Mouse (Mus musculus): ENCODE data around the gene Megf8. TPM values are rescaled to one million over a fixed set of nuclear protein-coding genes. Genes with fewer than 3 reads are reported as not detected.

Megf8 gene
- polyA plus RNA-seq, 1 experiment = 41.0 TPM

DNA sequence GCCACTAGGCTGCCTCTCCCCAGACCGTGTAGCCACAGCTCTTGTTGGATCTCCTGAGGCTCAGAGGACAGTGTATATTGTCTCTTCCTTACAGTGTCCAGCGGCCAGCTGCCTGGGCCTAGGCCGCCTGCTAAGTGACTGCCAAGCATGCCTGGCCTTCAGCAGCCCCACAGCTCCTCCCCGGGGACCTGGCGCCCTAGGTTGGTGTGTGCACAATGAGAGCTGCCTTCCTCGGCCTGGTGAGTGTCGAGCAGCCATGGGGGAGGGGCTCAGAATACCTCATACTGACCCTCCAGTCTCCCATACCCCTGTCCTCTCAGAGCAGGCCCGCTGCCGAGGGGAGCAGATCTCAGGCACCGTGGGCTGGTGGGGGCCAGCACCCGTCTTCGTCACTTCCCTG, 17.5 kb downstream of the Megf8 start:
- no peak for TF ChIP-seq MYOD1 (IDR thresholded peaks at IDR 0.05; ENCODE audit: control insufficient read depth in 1 of 3, insufficient read length in 2 of 3, low read depth in 2 of 3)
- TF ChIP-seq MAX (IDR thresholded peaks at IDR 0.05; ENCODE audit: low read depth) = no peak
- TF ChIP-seq TCF12 (IDR thresholded peaks at IDR 0.05; ENCODE audit: insufficient read depth, poor library complexity, severe bottlenecking) = no peak
- TF ChIP-seq MYOG (IDR thresholded peaks at IDR 0.05; ENCODE audit: control insufficient read depth in 1 of 3, insufficient read depth in 1 of 3, insufficient read length in 2 of 3, low read depth in 2 of 3) = no peak
- no peak for TF ChIP-seq CEBPB (IDR thresholded peaks at IDR 0.05; ENCODE audit: insufficient read depth, poor library complexity, severe bottlenecking)
- TF ChIP-seq USF1 (IDR thresholded peaks at IDR 0.05; ENCODE audit: low read depth) = no peak
- Histone ChIP-seq H3K36me3 (ENCODE audit: control insufficient read depth, insufficient read depth) (peaks cover 3% of the 10 kb centered on the region), H3K4me3 (no peak overlapping the region)

DNA sequence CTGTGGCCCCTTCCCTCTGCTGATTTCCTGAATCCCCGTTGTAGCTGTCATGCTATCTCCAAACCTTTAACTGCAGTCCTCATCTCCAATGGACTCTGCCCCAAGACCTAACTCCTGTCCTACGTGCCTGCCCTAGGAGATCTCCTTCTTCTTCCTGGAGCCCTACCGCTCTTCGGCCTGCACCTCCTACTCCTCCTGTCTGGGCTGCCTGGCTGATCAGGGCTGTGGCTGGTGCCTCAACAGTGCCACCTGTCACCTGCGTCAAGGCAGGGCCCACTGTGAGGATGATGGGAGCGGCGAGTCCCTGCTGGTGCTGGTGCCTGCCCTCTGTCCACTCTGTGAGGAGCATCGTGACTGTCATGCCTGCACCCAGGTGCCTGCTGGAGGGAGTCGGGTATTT, 22.4 kb downstream of the Megf8 start:
- H3K27me3 ChIP-seq (ENCODE audit: control insufficient read depth, insufficient read depth, insufficient read length) = no peaks in the 10 kb centered on the region
- no peak overlapping the region for H3ac ChIP-seq (ENCODE audit: control insufficient read depth, insufficient read length)
- H3K36me3 ChIP-seq (ENCODE audit: control insufficient read depth, insufficient read depth) = peaks cover 3% of the 10 kb centered on the region
- no peak overlapping the region for H3K4me3 ChIP-seq
- H3K79me2 ChIP-seq (ENCODE audit: control insufficient read depth, insufficient read depth) = no peaks in the 10 kb centered on the region
- TF ChIP-seq REST (IDR thresholded peaks at IDR 0.05; ENCODE audit: insufficient read depth, insufficient read length) (no peak), TCF12 (IDR thresholded peaks at IDR 0.05; ENCODE audit: insufficient read depth, poor library complexity, severe bottlenecking) (no peak), CEBPB (IDR thresholded peaks at IDR 0.05; ENCODE audit: insufficient read depth, poor library complexity, severe bottlenecking) (no peak), SRF (IDR thresholded peaks at IDR 0.05; ENCODE audit: control insufficient read depth, insufficient read length, low read depth) (no peak), USF1 (IDR thresholded peaks at IDR 0.05; ENCODE audit: low read depth) (no peak), MYOD1 (IDR thresholded peaks at IDR 0.05; ENCODE audit: control insufficient read depth in 1 of 3, insufficient read length in 2 of 3, low read depth in 2 of 3) (no peak), POLR2A (IDR thresholded peaks at IDR 0.05; ENCODE audit: insufficient read length, low read depth) (no peak), POLR2AphosphoS2 (IDR thresholded peaks at IDR 0.05; ENCODE audit: insufficient read length, low read depth) (no peak), TCF3 (IDR thresholded peaks at IDR 0.05; ENCODE audit: insufficient read length, low read depth) (no peak)
- no peak overlapping the region for H3K4me2 ChIP-seq (ENCODE audit: low read depth)

More for the DNA sequence above, 17.5 kb downstream of the Megf8 start:
- Histone ChIP-seq H3K4me2 (ENCODE audit: low read depth) (no peak overlapping the region), H3K27me3 (ENCODE audit: control insufficient read depth, insufficient read depth, insufficient read length) (no peaks in the 10 kb centered on the region), H3ac (ENCODE audit: control insufficient read depth, insufficient read length) (no peak overlapping the region), H3K79me2 (ENCODE audit: control insufficient read depth, insufficient read depth) (no peaks in the 10 kb centered on the region)

DNA sequence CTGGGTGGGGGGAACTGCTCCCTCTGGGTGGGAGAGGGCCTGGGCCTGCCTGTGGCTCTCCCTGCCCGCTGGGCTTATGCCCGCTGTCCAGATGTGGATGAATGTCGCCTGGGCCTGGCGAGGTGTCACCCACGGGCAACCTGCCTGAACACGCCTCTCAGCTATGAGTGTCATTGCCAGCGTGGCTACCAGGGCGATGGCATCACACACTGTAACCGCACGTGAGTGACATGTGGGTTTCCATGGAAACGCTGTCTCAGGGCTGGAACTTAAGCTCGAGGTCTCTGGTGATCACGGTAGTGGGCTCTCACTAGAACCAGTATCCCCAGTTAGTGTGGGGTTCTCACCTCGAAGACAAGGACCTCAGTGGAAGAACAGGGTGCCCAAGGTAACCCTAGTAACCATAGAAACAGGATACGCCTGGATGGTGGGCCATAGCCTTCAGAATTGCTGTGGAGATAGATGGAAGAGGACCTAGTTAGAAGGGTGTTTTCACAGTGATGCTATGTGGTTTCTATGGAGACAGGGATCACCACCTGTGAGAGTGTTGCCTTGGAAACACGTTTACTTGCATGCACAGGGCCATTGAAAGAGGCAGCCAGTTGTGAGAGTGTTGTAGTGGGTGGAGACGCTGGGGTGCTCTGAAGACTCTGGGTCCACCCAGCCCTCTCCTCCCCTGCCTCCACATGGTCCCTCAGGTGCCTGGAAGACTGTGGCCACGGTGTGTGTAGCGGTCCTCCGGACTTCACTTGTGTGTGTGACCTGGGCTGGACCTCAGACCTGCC, 24.2 kb downstream of the Megf8 start:
- H3K4me2 ChIP-seq (ENCODE audit: low read depth) = no peak overlapping the region
- no peak overlapping the region for H3ac ChIP-seq (ENCODE audit: control insufficient read depth, insufficient read length)
- TF ChIP-seq MYOG (IDR thresholded peaks at IDR 0.05; ENCODE audit: control insufficient read depth in 1 of 3, insufficient read depth in 1 of 3, insufficient read length in 2 of 3, low read depth in 2 of 3) = no peak
- no peak for TF ChIP-seq POLR2A (IDR thresholded peaks at IDR 0.05; ENCODE audit: insufficient read length, low read depth)
- TF ChIP-seq POLR2AphosphoS2 (IDR thresholded peaks at IDR 0.05; ENCODE audit: insufficient read length, low read depth) = no peak
- TF ChIP-seq REST (IDR thresholded peaks at IDR 0.05; ENCODE audit: insufficient read depth, insufficient read length) = no peak
- TF ChIP-seq MAX (IDR thresholded peaks at IDR 0.05; ENCODE audit: low read depth) = no peak
- TF ChIP-seq CEBPB (IDR thresholded peaks at IDR 0.05; ENCODE audit: insufficient read depth, poor library complexity, severe bottlenecking) = no peak
- TF ChIP-seq SRF (IDR thresholded peaks at IDR 0.05; ENCODE audit: control insufficient read depth, insufficient read length, low read depth) = no peak
- TF ChIP-seq TCF12 (IDR thresholded peaks at IDR 0.05; ENCODE audit: insufficient read depth, poor library complexity, severe bottlenecking) = no peak
- no peak for TF ChIP-seq USF1 (IDR thresholded peaks at IDR 0.05; ENCODE audit: low read depth)
- TF ChIP-seq E2F4 (IDR thresholded peaks at IDR 0.05; ENCODE audit: insufficient read depth) = no peak
- TF ChIP-seq MYOD1 (IDR thresholded peaks at IDR 0.05; ENCODE audit: control insufficient read depth in 1 of 3, insufficient read length in 2 of 3, low read depth in 2 of 3) = no peak
- TF ChIP-seq TCF3 (IDR thresholded peaks at IDR 0.05; ENCODE audit: insufficient read length, low read depth) = no peak
- H3K27me3 ChIP-seq (ENCODE audit: control insufficient read depth, insufficient read depth, insufficient read length) = no peaks in the 10 kb centered on the region
- no peak overlapping the region for H3K4me3 ChIP-seq
- no peaks in the 10 kb centered on the region for H3K79me2 ChIP-seq (ENCODE audit: control insufficient read depth, insufficient read depth)
- H3K36me3 ChIP-seq (ENCODE audit: control insufficient read depth, insufficient read depth) = peaks cover 3% of the 10 kb centered on the region

DNA sequence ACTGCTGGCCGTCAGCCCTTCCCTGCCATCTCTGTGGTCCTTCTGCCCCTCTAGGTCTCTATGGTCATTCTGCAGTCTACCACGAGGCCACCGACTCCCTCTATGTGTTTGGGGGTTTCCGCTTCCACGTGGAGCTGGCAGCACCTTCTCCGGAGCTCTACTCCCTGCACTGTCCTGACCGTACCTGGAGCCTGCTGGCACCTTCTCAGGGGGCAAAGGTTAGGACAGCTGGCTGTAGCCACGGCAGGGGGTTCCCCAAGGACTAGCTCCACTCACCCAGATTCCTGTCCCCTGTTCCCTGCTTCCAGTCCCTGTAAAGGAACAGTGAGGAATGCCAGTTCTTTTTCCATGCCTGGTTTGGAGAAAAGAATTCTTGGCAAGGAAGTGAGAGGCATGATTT, 31.9 kb downstream of the Megf8 start:
- Histone ChIP-seq H3ac (ENCODE audit: control insufficient read depth, insufficient read length) (no peak overlapping the region), H3K27me3 (ENCODE audit: control insufficient read depth, insufficient read depth, insufficient read length) (no peaks in the 10 kb centered on the region), H3K4me2 (ENCODE audit: low read depth) (no peak overlapping the region), H3K4me3 (no peak overlapping the region), H3K79me2 (ENCODE audit: control insufficient read depth, insufficient read depth) (no peaks in the 10 kb centered on the region), H3K36me3 (ENCODE audit: control insufficient read depth, insufficient read depth) (peaks cover 6% of the 10 kb centered on the region)
- TF ChIP-seq TCF3 (IDR thresholded peaks at IDR 0.05; ENCODE audit: insufficient read length, low read depth) = no peak

DNA sequence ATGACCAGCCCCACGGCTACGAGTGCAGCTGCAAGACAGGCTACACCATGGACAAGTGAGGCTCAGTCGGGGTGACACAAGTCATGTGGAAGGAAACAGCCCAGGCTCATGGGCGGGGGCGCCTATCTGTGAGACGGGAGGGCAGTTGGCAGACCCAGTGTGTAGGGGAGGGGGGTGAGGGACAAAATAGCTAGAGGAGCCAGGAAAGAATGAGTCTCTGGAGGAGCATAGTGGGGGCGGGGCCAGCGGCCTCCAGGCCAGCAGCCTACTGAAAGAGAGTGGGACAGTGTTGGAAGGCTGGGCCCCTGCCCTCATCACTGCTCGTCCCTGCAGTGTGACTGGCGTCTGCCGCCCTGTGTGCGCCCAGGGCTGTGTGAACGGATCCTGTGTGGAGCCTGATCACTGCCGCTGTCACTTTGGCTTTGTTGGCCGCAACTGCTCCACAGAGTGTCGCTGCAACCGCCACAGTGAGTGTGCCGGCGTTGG, 41.8 kb downstream of the Megf8 start:
- Histone ChIP-seq H3K4me3 (no peak overlapping the region), H3K4me2 (ENCODE audit: low read depth) (no peak overlapping the region), H3K36me3 (ENCODE audit: control insufficient read depth, insufficient read depth) (no peaks in the 10 kb centered on the region), H3ac (ENCODE audit: control insufficient read depth, insufficient read length) (no peak overlapping the region), H3K27me3 (ENCODE audit: control insufficient read depth, insufficient read depth, insufficient read length) (no peaks in the 10 kb centered on the region), H3K79me2 (ENCODE audit: control insufficient read depth, insufficient read depth) (no peaks in the 10 kb centered on the region)
- no peak for TF ChIP-seq REST (IDR thresholded peaks at IDR 0.05; ENCODE audit: insufficient read depth, insufficient read length)
- no peak for TF ChIP-seq MYOG (IDR thresholded peaks at IDR 0.05; ENCODE audit: control insufficient read depth in 1 of 3, insufficient read depth in 1 of 3, insufficient read length in 2 of 3, low read depth in 2 of 3)
- no peak for TF ChIP-seq E2F4 (IDR thresholded peaks at IDR 0.05; ENCODE audit: insufficient read depth)
- TF ChIP-seq TCF12 (IDR thresholded peaks at IDR 0.05; ENCODE audit: insufficient read depth, poor library complexity, severe bottlenecking) = no peak
- no peak for TF ChIP-seq MAX (IDR thresholded peaks at IDR 0.05; ENCODE audit: low read depth)
- no peak for TF ChIP-seq POLR2AphosphoS2 (IDR thresholded peaks at IDR 0.05; ENCODE audit: insufficient read length, low read depth)
- TF ChIP-seq MYOD1 (IDR thresholded peaks at IDR 0.05; ENCODE audit: control insufficient read depth in 1 of 3, insufficient read length in 2 of 3, low read depth in 2 of 3) = no peak
- TF ChIP-seq SRF (IDR thresholded peaks at IDR 0.05; ENCODE audit: control insufficient read depth, insufficient read length, low read depth) = no peak
- no peak for TF ChIP-seq TCF3 (IDR thresholded peaks at IDR 0.05; ENCODE audit: insufficient read length, low read depth)
- TF ChIP-seq USF1 (IDR thresholded peaks at IDR 0.05; ENCODE audit: low read depth) = no peak
- no peak for TF ChIP-seq CEBPB (IDR thresholded peaks at IDR 0.05; ENCODE audit: insufficient read depth, poor library complexity, severe bottlenecking)
- no peak for TF ChIP-seq POLR2A (IDR thresholded peaks at IDR 0.05; ENCODE audit: insufficient read length, low read depth)
